Mouse (Mus musculus) intestine, embryonic 15.5 days (tissue): ENCODE measurements at regions not wholly inside any gene's neighbourhood (a gene's known extent, or its start where the extent isn't known, plus 50 kb on each side); places are given as distances from the start of the nearest gene placed in this dataset.

Source experiments
- ATAC-seq: fragments of 200-750 bp; cut with Nextera tagmentation; 2 replicates; pipeline ENCODE4 v1.8.0; 2017; ENCODE audit warnings: moderate TSS enrichment, moderate library complexity
- H3K27ac ChIP-seq: fragments of 300-500 bp; sonication (generic); 2 replicates; pipeline ENCODE4 v1.5.1; 2015; ENCODE audit warnings: mild to moderate bottlenecking, inconsistent platforms
- H3K27me3 ChIP-seq: fragments of 300-500 bp; sonication (generic); replicated peaks from 2 replicates; pipeline ENCODE4 v1.6.1; 2015; ENCODE audit warnings: inconsistent platforms
- H3K36me3 ChIP-seq: fragments of 300-500 bp; sonication (generic); 2 replicates; pipeline ENCODE4 v1.6.1; 2015; ENCODE audit warnings: inconsistent platforms
- H3K4me1 ChIP-seq: fragments of 300-500 bp; sonication (generic); replicated peaks from 2 replicates; pipeline ENCODE4 v1.6.1; 2015; ENCODE audit warnings: inconsistent platforms
- H3K4me2 ChIP-seq: fragments of 300-500 bp; sonication (generic); replicated peaks from 2 replicates; pipeline ENCODE4 v1.6.1; 2015; ENCODE audit warnings: mild to moderate bottlenecking, inconsistent platforms
- H3K4me3 ChIP-seq: fragments of 300-500 bp; sonication (generic); replicated peaks from 2 replicates; pipeline ENCODE4 v1.5.1; 2015; ENCODE audit warnings: inconsistent platforms
- H3K9ac ChIP-seq: fragments of 300-500 bp; sonication (generic); 2 replicates; pipeline ENCODE4 v1.6.1; 2015; ENCODE audit warnings: inconsistent platforms
- H3K9me3 ChIP-seq: fragments of 300-500 bp; sonication (generic); 2 replicates; pipeline ENCODE4 v1.6.1; 2016; ENCODE audit warnings: inconsistent platforms
- WGBS: fragments of 180-500 bp; shearing (Covaris S2); methylation state at CpG from one replicate; pipeline ENCODE4 v1.1.7; 2015; 5-methylcytosine and 5-hydroxymethylcytosine counted together

DNA sequence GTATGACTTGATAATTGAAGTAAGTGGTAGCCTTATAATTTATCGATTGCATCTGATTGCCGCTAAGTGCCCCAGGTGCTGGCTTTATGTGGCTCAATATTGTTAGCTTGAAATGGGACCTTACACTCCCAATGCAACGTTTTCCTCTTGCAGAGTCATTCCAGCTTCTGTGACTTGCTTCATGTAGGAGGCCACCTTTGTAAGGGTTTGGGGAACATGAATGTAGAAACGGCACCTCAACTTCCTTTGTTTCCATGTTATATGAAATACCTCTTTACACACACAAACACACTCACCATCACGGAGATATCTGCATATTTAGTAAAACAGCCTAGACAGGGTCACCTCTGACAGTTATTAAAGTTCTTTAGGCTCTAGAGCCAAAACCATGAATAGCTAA lies 59.4 kb upstream of the Cep78 start:
- no peaks in the 10 kb centered on the region for H3K9me3 ChIP-seq
- ATAC-seq, result no peak
- no peak overlapping the region for H3K27ac ChIP-seq
- 82% methylated on average over 5 of the region's 5 CpGs for WGBS
- H3K4me3 ChIP-seq, result no peak overlapping the region
- H3K27me3 ChIP-seq, result no peaks in the 10 kb centered on the region
- H3K4me1 ChIP-seq, result no peaks in the 10 kb centered on the region
- no peaks in the 10 kb centered on the region for H3K36me3 ChIP-seq
- no peak overlapping the region for H3K9ac ChIP-seq
- no peak overlapping the region for H3K4me2 ChIP-seq

DNA sequence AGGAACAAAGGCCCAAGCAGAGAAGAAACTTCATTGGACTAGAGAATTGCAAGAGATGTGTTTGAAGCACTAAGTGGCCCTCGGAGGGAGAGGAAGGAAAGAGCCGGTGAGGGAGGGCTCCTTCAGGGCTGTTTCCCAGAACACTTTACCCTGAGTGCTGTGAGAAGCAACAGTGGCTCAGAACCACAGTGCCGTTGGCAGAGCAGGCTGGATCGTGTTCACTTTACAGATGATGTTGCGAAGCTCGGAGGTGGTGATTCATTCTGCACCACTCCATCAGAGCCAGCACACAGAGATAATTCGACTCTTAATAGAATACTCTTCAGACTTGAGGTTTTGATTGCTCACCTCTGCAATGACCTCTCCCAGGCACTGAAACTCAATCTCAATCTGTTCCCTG lies 58.2 kb upstream of the Cep78 start:
- Histone ChIP-seq H3K9ac (no peak overlapping the region), H3K27ac (no peak overlapping the region), H3K9me3 (no peaks in the 10 kb centered on the region), H3K4me1 (no peaks in the 10 kb centered on the region), H3K4me2 (no peak overlapping the region), H3K36me3 (no peaks in the 10 kb centered on the region), H3K27me3 (no peaks in the 10 kb centered on the region), H3K4me3 (no peak overlapping the region)
- 80% methylated on average over 7 of the region's 7 CpGs for WGBS
- no peak for ATAC-seq

DNA sequence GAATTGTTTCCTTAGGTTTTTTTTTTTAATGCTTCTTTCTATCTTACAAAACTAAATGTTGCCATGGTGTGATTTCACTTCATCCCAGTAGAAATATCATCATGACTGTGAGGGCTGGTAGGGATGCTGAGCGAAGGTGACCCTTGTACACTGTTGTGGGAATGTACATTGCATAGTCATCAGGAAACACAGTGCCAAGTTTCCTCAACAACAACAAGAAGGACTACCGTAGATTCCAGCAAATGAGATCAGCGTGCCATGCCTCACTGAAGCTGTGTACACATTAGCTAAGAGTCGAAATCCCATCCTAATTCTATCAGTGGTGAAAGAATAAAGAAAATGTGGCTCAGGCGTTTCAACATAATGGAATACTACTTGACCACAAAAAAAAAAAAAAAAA lies 57.1 kb upstream of the Cep78 start:
- Histone ChIP-seq H3K4me1 (no peaks in the 10 kb centered on the region), H3K4me2 (no peak overlapping the region), H3K27me3 (no peaks in the 10 kb centered on the region), H3K4me3 (no peak overlapping the region), H3K27ac (no peak overlapping the region), H3K9ac (no peak overlapping the region), H3K9me3 (no peaks in the 10 kb centered on the region), H3K36me3 (no peaks in the 10 kb centered on the region)
- 85% methylated on average over 5 of the region's 5 CpGs for WGBS
- no peak for ATAC-seq

DNA sequence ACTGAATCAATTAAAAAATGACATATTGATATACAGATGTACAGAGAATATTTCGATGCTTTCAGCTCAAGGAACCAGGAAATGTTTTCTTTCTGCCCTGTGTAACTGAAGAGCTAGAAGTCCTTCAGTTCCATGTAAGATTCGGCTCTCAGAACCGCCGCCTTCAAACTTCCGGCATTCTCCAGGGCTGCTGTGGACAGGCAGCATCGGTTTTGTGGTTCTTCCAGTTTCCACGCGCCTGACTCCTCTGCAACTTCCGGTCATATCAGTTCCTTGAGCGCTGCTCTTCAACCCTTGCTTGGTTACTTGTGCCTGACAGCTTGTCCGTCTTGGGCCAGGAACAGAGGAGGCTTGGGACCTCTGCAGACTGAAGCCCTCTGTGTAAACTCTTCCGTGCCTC lies 53.0 kb upstream of the Cep78 start:
- no peak overlapping the region for H3K4me2 ChIP-seq
- H3K4me3 ChIP-seq, result no peak overlapping the region
- no peak overlapping the region for H3K9ac ChIP-seq
- ATAC-seq, result no peak
- H3K4me1 ChIP-seq, result no peaks in the 10 kb centered on the region
- H3K9me3 ChIP-seq, result no peaks in the 10 kb centered on the region
- H3K27me3 ChIP-seq, result no peaks in the 10 kb centered on the region
- 78% methylated on average over 12 of the region's 12 CpGs for WGBS
- H3K36me3 ChIP-seq, result no peaks in the 10 kb centered on the region
- H3K27ac ChIP-seq, result no peak overlapping the region
